Mouse (Mus musculus): ENCODE measurements around the gene Fbxw25.
"Not testable (repeated sequence)": the region's sequence is repeated elsewhere in the genome, so short reads cannot be mapped to it uniquely, and the experiment has no call there.

Gene Fbxw25

DNA sequence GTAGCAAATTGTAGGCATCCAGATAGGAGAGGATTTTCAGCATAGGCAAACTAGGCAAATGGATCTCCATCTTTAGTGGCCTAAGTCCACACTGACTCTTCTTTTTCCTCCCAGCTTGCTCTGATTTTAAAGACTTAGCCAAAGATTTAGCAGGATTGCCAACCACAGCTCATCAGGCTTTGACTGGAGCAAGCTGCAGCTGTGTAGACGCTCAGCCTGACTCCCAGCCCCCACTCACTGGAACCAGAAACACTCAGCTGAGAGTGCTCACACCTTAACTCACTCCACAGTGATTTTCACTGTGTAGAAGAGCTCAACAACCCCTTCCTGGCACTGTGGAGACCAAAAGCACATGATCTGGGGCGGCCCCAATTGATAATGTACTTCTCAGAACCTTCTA, at the start of gene Fbxw25:
Gene Fbxw25 (minus strand): TSS at position 101 of the 400 bp plus-strand sequence.
- DNase-seq = not testable (repeated sequence)

GRCm38 (mm10) chr9:109702600-109702999, 38.1 kb upstream of the Fbxw25 start, which contains the start of gene Fbxw18:
Gene Fbxw18, minus strand, starts transcription at chr9:109702700.
- DNase-seq = not testable (repeated sequence)

DNA sequence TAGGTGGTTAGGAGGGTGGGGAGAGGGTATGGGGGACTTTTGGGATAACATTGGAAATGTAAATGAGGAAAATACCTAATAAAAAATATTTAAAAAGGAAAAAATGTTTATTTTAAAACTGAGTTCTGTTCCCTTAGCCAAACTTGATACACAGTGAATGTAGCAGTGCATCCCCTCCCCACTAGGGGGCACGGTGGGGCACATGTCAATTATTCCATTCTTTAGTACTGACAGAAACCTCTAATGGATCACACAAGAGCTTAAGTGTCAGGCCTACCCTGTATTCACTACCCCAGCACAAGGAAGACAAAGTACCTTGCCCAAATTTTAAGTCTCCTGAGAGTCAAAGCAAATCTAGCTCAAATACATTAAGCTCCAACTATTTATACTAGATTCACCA, 20.8 kb upstream of the Fbxw25 start:
- DNase-seq = peak; percentile 5

- DNase-seq = not testable (repeated sequence)
These were observed 38.5 kb downstream of the Fbxw25 start, which contains the start of gene Fbxw24 for GRCm38 (mm10) chr9:109625957-109626356. Gene Fbxw24, minus strand, starts transcription at chr9:109626057.

DNA sequence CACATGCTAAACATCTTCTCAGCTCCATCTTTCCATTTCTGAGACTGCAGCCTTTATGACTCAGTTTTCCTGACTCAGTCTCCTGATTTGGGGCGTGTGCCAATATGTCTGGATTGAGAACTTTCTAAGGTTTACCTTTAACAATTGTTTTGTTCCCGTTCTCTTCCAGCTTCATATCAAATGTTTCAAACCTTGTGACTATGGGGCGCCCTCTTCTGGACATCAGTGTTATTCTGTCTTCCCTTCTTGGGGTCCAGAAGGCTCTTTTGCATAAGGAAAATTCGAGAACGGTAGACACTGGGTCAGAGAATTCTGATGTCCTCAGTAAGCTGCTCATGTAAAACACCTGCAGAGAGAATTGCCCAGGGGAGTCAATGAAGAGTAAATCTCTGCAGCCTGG, 57.6 kb downstream of the Fbxw25 start:
- not testable (repeated sequence) for DNase-seq

DNA sequence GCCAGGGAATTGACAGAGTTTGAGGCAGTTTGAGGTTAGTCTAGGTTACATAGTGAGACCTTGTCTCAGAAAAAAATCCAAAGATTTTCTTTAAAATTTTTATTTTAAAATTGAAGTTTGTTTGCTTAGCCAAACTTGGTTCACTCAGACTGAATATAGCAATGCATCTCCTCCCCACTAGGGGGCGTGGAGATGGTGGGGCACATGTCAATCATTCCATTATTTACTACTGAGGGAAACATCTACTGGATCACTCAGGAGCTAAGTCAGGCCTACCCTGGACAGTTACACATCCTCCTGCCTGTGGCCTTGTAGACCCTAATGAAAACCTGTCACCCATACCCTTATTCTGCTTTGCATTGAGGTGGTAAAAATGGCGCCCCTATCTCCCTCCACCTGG, 62.3 kb downstream of the Fbxw25 start:
- DNase-seq = not testable (repeated sequence)

DNA sequence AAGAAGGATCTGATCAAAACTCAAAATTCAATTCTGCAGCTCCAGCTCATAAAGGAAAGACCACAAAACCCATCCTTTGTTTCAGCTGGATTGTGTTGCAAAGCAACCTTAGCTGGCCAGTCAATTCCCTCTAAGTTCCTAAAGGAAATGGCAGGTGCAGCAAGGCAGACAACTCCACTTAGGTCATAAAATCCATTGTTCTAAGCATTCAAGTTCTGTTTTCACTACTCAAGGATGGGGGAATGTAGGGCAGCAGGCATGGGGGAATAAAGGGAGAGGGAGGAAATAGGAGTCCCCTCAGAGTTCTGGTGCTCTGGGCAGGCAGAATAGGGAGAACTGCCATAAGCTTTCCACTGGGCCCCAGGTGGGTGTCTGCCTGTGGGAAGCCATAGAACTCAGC, 67.2 kb downstream of the Fbxw25 start:
- DNase-seq = no peak
